Mouse (Mus musculus) neural tube, embryonic 15.5 days (tissue): ENCODE measurements around the gene Clmp. TPM values are rescaled to one million over a fixed set of nuclear protein-coding genes. Genes with fewer than 3 reads are reported as not detected.

Experiments
- ATAC-seq: fragments of 200-750 bp; cut with Nextera tagmentation; 2 replicates; pipeline ENCODE4 v1.8.0; 2017; ENCODE audit warnings: mild to moderate bottlenecking, moderate TSS enrichment, moderate library complexity; ENCODE audit not compliant: low FRiP score
- H3K27ac ChIP-seq: fragments of 300-500 bp; sonication (generic); replicated peaks from 2 replicates; pipeline ENCODE4 v1.5.1; 2015; ENCODE audit warnings: mild to moderate bottlenecking, inconsistent platforms
- H3K27me3 ChIP-seq: fragments of 300-500 bp; sonication (generic); replicated peaks from 2 replicates; pipeline ENCODE4 v1.6.1; 2015; ENCODE audit warnings: inconsistent platforms
- H3K36me3 ChIP-seq: fragments of 300-500 bp; sonication (generic); 2 replicates; pipeline ENCODE4 v1.6.1; 2015; ENCODE audit warnings: inconsistent platforms
- H3K4me1 ChIP-seq: fragments of 300-500 bp; sonication (generic); 2 replicates; pipeline ENCODE4 v1.6.1; 2015; ENCODE audit warnings: inconsistent platforms
- H3K4me2 ChIP-seq: fragments of 300-500 bp; sonication (generic); 2 replicates; pipeline ENCODE4 v1.6.1; 2015; ENCODE audit warnings: inconsistent platforms, mild to moderate bottlenecking, moderate library complexity
- H3K4me3 ChIP-seq: fragments of 300-500 bp; sonication (generic); replicated peaks from 2 replicates; pipeline ENCODE4 v1.5.1; 2015; ENCODE audit warnings: mild to moderate bottlenecking, inconsistent platforms
- H3K9ac ChIP-seq: fragments of 300-500 bp; sonication (generic); replicated peaks from 2 replicates; pipeline ENCODE4 v1.6.1; 2015; ENCODE audit warnings: mild to moderate bottlenecking, inconsistent platforms
- H3K9me3 ChIP-seq: fragments of 300-500 bp; sonication (generic); replicated peaks from 2 replicates; pipeline ENCODE4 v1.6.1; 2016; ENCODE audit warnings: inconsistent platforms
- WGBS: fragments of 180-500 bp; shearing (Covaris S2); methylation state at CpG from one replicate; pipeline ENCODE4 v1.1.7; 2015; ENCODE audit warnings: mixed read lengths; 5-methylcytosine and 5-hydroxymethylcytosine counted together
- polyA plus RNA-seq: library from polyadenylated mRNA; unstranded; fragments of >200 nt; fragmentation: Nextera tagmentation; extraction: Ambion mirVana; gene quantifications from 2 replicates; pipeline ENCODE4 v1.2.1, GENCODE M21; 2015

Gene Clmp
- polyA plus RNA-seq, 1 experiment from 2014 or later = 51.2 TPM

DNA sequence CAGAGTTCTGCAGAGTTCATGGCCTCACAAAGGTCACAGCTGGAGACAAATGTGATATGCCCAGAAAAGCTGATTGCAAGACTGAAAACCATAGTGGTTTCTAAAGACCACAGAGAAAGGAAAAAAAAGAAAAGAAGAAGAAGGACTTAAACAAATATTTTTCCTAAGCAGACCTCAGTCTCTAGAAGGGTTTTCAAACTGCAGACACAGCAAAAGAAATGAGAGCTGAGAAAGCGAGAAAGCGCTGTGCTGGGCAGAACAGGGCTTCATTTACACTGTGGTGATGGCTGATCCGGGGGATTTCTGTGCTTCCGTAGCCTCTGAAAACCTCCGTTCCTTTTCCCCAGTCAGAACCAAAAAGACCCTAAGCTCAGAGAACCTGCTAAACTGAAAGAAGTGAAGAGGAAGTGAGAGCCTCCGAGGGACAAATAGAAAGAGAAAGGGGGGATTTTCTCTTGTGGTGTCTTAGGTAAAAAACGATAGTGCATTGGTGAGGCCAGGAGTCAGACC is 57.8 kb downstream of the Clmp start:
- no peaks in the 10 kb centered on the region for H3K36me3 ChIP-seq
- peaks cover 13% of the 10 kb centered on the region for H3K4me1 ChIP-seq
- WGBS = 54% methylated on average over 7 of the region's 7 CpGs
- H3K27me3 ChIP-seq = no peaks in the 10 kb centered on the region
- no peak overlapping the region for H3K27ac ChIP-seq
- H3K4me2 ChIP-seq = no peak overlapping the region
- H3K9me3 ChIP-seq = no peaks in the 10 kb centered on the region
- H3K4me3 ChIP-seq = no peak overlapping the region
- no peak for ATAC-seq
- no peak overlapping the region for H3K9ac ChIP-seq

- H3K4me1 ChIP-seq = peaks cover 13% of the 10 kb centered on the region
- no peaks in the 10 kb centered on the region for H3K27me3 ChIP-seq
- H3K9ac ChIP-seq = no peak overlapping the region
- no peaks in the 10 kb centered on the region for H3K36me3 ChIP-seq
- 49% methylated on average over 3 of the region's 3 CpGs for WGBS
- H3K4me2 ChIP-seq = no peak overlapping the region
- H3K4me3 ChIP-seq = no peak overlapping the region
- H3K27ac ChIP-seq = 0 out of 2 replicates have a peak overlapping the region, but pooled peaks have one; percentile 28
- no peak for ATAC-seq
- no peaks in the 10 kb centered on the region for H3K9me3 ChIP-seq
These were observed 58.5 kb downstream of the Clmp start for GRCm38 (mm10) chr9:40744233-40744632.

- Histone ChIP-seq H3K27ac (0 out of 2 replicates have a peak overlapping the region, but pooled peaks have one; percentile 18), H3K4me1 (peaks cover 19% of the 10 kb centered on the region)
- 63% methylated on average over 9 of the region's 9 CpGs for WGBS
These were observed 61.0 kb downstream of the Clmp start for GRCm38 (mm10) chr9:40746796-40747195.

DNA sequence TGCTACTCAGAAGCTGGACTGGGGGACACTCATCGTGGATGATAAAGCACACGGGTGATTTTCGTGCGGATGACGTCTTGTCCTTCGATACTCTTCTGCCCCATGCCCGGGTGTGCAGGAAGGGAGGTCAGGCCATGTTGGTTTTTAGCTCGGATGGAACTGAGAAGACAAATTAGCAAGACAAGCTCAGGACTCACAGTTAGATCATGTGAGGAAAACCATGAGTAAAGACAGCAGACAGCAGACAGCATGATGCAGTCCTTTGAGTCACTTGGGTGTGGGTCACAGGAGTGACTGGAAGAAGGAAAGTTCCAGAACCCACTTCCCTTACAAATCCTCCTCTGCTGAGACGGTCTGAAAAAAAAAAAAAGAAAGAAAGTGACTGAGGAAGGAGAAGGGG is 61.5 kb downstream of the Clmp start:
- Histone ChIP-seq H3K27ac (no peak overlapping the region), H3K4me3 (no peak overlapping the region), H3K9ac (no peak overlapping the region), H3K36me3 (no peaks in the 10 kb centered on the region), H3K4me1 (peaks cover 23% of the 10 kb centered on the region), H3K4me2 (no peak overlapping the region), H3K9me3 (no peaks in the 10 kb centered on the region), H3K27me3 (no peaks in the 10 kb centered on the region)
- WGBS = 75% methylated on average over 9 of the region's 9 CpGs
- no peak for ATAC-seq

More at GRCm38 (mm10) chr9:40746796-40747195, 61.0 kb downstream of the Clmp start:
- Histone ChIP-seq H3K4me2 (no peak overlapping the region), H3K36me3 (no peaks in the 10 kb centered on the region), H3K27me3 (no peaks in the 10 kb centered on the region), H3K4me3 (no peak overlapping the region), H3K9me3 (no peaks in the 10 kb centered on the region), H3K9ac (no peak overlapping the region)
- no peak for ATAC-seq

DNA sequence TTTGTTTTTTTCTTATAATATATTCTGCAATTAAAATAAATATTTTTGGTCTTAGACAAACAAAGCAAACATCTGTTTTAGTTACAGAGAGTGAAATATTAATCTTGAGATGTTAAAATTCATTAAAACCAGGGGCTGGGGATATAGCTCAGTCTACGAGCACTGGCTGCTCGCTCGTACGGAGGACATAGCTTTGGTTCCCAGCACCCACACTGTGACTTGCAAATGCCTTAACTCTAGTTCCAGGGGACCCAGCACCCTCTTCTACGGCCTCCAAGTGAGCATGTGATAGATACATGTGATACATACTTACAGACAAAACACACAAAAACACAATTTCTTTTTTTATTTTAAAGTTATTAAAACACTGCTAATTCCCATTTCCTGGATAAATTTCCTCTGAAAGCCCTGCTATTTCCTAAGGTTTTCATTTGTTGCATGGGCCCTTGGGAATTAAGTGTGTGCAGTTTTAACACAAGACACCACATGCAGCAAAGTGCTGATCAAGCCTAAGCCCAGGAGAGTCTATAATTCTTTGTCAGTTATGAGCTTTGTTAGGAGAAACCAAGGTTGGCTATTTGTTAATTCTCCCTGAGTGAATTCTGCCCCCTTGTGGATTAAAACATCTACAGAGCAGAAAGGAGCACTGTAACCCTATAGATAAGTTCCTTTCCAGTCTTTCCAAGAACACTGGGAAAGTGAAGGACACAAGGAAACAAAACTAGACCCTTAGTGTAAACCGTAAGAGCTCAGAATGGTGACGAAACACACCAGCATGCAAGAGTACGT is 64.3 kb downstream of the Clmp start:
- H3K9ac ChIP-seq = no peak overlapping the region
- no peak overlapping the region for H3K4me2 ChIP-seq
- 79% methylated on average over 8 of the region's 8 CpGs for WGBS
- no peak for ATAC-seq
- no peak overlapping the region for H3K4me3 ChIP-seq
- 0 out of 2 replicates have a peak overlapping the region, but pooled peaks have one; percentile 23 for H3K27ac ChIP-seq
- H3K9me3 ChIP-seq = no peaks in the 10 kb centered on the region
- no peaks in the 10 kb centered on the region for H3K36me3 ChIP-seq
- peaks cover 18% of the 10 kb centered on the region for H3K4me1 ChIP-seq
- H3K27me3 ChIP-seq = no peaks in the 10 kb centered on the region

GRCm38 (mm10) chr9:40751749-40752148 is 66.0 kb downstream of the Clmp start:
- no peak overlapping the region for H3K27ac ChIP-seq
- H3K4me2 ChIP-seq = no peak overlapping the region
- H3K4me1 ChIP-seq = peaks cover 18% of the 10 kb centered on the region
- no peaks in the 10 kb centered on the region for H3K9me3 ChIP-seq
- WGBS = 49% methylated on average over 3 of the region's 3 CpGs
- ATAC-seq = no peak; the same call in 1 of the 2 replicates
- H3K4me3 ChIP-seq = no peak overlapping the region
- H3K36me3 ChIP-seq = no peaks in the 10 kb centered on the region
- H3K9ac ChIP-seq = no peak overlapping the region
- no peaks in the 10 kb centered on the region for H3K27me3 ChIP-seq

DNA sequence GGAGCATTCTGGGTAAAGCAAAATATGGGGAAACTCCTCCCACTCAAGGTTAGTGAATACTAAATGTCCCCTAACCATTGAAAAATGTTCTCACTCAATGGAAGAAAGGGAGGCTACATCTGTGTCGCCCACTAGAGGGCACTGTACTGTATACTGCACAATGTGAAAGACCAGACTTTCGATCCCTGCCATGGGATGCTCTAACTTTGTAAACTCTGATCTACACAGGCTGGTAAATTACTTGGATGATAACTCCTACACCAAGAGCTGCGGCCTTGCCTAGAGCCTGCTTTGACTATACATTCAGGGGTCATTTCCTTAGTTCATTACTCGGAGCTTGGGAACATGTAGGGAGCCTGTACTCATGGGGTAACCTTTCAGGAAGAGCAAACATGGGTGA is 70.6 kb downstream of the Clmp start:
- peaks cover 26% of the 10 kb centered on the region for H3K4me1 ChIP-seq
- no peak overlapping the region for H3K27ac ChIP-seq
- H3K9ac ChIP-seq = no peak overlapping the region
- H3K27me3 ChIP-seq = no peaks in the 10 kb centered on the region
- ATAC-seq = no peak
- peaks cover 5% of the 10 kb centered on the region for H3K36me3 ChIP-seq
- no peaks in the 10 kb centered on the region for H3K9me3 ChIP-seq
- no peak overlapping the region for H3K4me3 ChIP-seq
- peak overlapping the region; percentile 23; the same call in 1 of the 2 replicates for H3K4me2 ChIP-seq
- 22% methylated on average over 4 of the region's 4 CpGs for WGBS

GRCm38 (mm10) chr9:40757105-40757626 is 71.4 kb downstream of the Clmp start:
- peak overlapping the region; percentile 27 for H3K4me3 ChIP-seq
- peaks cover 12% of the 10 kb centered on the region for H3K36me3 ChIP-seq
- H3K4me1 ChIP-seq = peaks cover 24% of the 10 kb centered on the region
- H3K9ac ChIP-seq = peak overlapping the region; percentile 30; the same call in 1 of the 2 replicates
- no peaks in the 10 kb centered on the region for H3K27me3 ChIP-seq
- peak overlapping the region; percentile 59 for H3K4me2 ChIP-seq
- 27% methylated on average over 12 of the region's 12 CpGs for WGBS
- peak overlapping the region; percentile 78 for H3K27ac ChIP-seq
- H3K9me3 ChIP-seq = no peaks in the 10 kb centered on the region
- ATAC-seq = peak; percentile 86

DNA sequence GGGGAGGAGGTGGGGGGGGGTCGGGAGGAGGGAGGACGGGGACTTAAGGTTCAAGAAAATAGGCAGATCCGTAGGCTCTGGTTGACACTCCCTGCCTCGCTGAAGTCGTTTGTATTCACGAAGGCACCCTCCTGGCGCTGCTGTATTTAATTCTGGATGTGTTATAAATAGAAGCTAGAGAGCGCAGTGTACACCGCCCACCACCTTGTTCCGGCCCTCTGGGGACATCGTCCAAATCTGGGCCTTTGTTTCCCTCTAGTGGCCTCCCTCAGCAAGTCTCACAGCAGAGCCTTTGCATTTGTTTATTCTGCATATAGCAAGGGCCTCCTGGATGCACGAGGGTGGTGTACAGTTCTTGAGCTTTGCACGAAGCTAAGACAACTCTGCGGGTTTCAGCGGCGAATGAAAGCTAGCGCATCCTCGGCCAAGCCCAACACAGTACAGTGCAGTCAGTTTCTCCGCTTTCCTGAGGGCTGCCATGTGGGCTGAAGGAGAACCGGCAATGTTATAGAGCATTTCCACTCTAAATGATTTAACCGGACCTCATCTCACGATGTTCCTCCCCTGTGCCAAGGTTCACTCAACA is 72.0 kb downstream of the Clmp start:
- Histone ChIP-seq H3K27ac (peak overlapping the region; percentile 78), H3K9me3 (no peaks in the 10 kb centered on the region), H3K27me3 (no peaks in the 10 kb centered on the region), H3K4me2 (peak overlapping the region; percentile 59), H3K4me1 (peaks cover 21% of the 10 kb centered on the region), H3K9ac (peak overlapping the region; percentile 30; the same call in 1 of the 2 replicates), H3K36me3 (peaks cover 12% of the 10 kb centered on the region), H3K4me3 (peak overlapping the region; percentile 27)
- 4% methylated on average over 22 of the region's 22 CpGs for WGBS
- peak; percentile 93 for ATAC-seq

- Histone ChIP-seq H3K4me2 (no peak overlapping the region), H3K27ac (no peak overlapping the region), H3K9me3 (no peaks in the 10 kb centered on the region), H3K36me3 (peaks cover 29% of the 10 kb centered on the region), H3K4me3 (no peak overlapping the region), H3K9ac (no peak overlapping the region), H3K27me3 (no peaks in the 10 kb centered on the region), H3K4me1 (peaks cover 9% of the 10 kb centered on the region)
- WGBS = 92% methylated on average over 6 of the region's 6 CpGs
- no peak for ATAC-seq
These were observed 76.6 kb downstream of the Clmp start for GRCm38 (mm10) chr9:40762354-40762753.

DNA sequence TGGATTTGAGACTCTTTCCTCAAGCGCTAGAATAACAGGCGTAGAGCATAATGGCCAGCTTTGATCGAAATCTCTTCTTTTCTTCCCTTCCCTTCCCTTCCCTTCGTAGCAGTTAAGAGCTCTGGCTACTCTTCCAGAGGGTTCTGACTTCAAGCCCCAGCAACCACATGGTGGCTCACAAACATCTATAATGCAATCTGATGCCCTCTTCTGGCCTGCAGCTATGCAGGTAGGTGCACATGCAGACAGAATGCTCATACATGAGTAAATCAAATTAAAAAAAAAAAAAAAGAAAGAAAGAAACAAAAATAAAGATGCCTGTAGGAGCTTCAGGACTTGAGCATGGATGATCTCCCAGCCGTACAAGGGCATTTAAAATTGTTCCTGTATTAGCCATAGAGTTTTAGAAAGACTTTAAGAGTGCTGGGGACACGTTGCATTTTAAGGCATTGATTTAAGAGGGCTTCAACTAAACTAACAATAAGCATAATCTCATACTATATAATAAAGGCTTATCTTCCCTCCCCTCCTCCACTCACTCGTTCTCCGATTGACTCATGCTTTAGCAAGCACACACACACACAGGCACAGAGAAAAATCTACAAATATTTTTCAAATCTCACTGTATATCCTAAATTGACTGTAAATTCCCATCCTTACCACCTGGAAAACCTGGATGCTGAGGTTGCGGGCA is 79.3 kb downstream of the Clmp start:
- Histone ChIP-seq H3K36me3 (peaks cover 31% of the 10 kb centered on the region), H3K4me2 (no peak overlapping the region), H3K9ac (no peak overlapping the region), H3K9me3 (no peaks in the 10 kb centered on the region), H3K4me1 (no peaks in the 10 kb centered on the region), H3K4me3 (no peak overlapping the region), H3K27ac (no peak overlapping the region), H3K27me3 (no peaks in the 10 kb centered on the region)
- ATAC-seq = no peak
- WGBS = 89% methylated on average over 8 of the region's 9 CpGs
